Mouse (Mus musculus) bone marrow macrophage, adult 2 months (primary cell): Measurements from ENCODE around the gene Cmas.

Experiments used
- CTCF ChIP-seq: IDR thresholded peaks from 2 replicates; pipeline ENCODE4 v1.5.1; 2012; ENCODE audit warnings: low read depth, mild to moderate bottlenecking, low read length, moderate library complexity
- POLR2A ChIP-seq: IDR thresholded peaks from 2 replicates; pipeline ENCODE4 v1.6.1; 2012; ENCODE audit warnings: mild to moderate bottlenecking, low read depth, low read length, borderline replicate concordance

GRCm38 (mm10) chr6:142788042-142788987 lies 31.8 kb downstream of the Cmas start:
- TF ChIP-seq POLR2A (no peak), CTCF (no peak)
